Mouse (Mus musculus): ENCODE data around the gene Klra3.
"Not testable (repeated sequence)": the region's sequence is repeated elsewhere in the genome, so short reads cannot be mapped to it uniquely, and the experiment has no call there.

Gene Klra3

GRCm38 (mm10) chr6:130337411-130337810, at the start of gene Klra3:
Klra3 (minus strand) TSS chr6:130337574.
- DNase-seq, result no peak

GRCm38 (mm10) chr6:130386750-130387149, 49.4 kb upstream of the Klra3 start, which contains the start of gene Klra1:
Klra1 (minus strand) TSS chr6:130386874.
- DNase-seq, result peak; percentile 85

GRCm38 (mm10) chr6:130385803-130386202, 48.4 kb upstream of the Klra3 start:
- no peak for DNase-seq

GRCm38 (mm10) chr6:130382375-130382774, 45.0 kb upstream of the Klra3 start:
- no peak for DNase-seq

- DNase-seq, result not testable (repeated sequence)
Observed at GRCm38 (mm10) chr6:130345381-130345780, 8.0 kb upstream of the Klra3 start.

- DNase-seq, result not testable (repeated sequence)
Observed at GRCm38 (mm10) chr6:130341973-130342372, 4.6 kb upstream of the Klra3 start.

DNA sequence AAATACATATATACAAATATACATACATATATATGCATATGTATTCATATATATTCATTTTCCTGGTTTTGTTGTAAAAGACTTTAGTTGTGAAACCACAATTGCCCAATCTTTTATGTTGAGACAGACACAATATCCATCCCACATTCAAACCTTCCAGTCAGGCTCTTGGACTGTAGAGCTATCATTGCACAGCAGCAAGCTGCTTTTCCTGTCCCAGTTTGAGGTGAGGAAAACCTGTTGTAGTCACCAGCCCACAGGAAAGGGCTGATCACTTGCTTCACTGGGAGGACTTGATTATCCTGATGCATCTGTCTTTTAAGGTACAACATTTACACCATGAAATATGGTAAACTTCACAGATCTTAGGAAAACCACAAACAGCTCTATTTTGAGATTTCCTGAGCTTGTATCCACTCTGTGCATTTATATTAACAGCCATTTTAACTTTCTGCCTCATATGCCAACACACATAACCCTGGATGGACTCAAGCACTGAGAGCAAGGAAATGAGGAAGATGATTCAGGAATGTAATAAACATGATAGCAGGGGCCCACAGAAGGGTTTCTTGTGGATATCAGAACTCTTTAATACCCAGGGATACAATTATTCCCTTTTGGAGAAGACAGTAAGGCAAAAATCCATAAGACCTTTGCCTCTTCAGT, 49.3 kb downstream of the Klra3 start:
- no peak for DNase-seq

GRCm38 (mm10) chr6:130281828-130282227, 55.5 kb downstream of the Klra3 start, which contains the start of gene Klra10:
Klra10 (minus strand) TSS chr6:130281928.
- DNase-seq, result not testable (repeated sequence)
